Mouse (Mus musculus) midbrain, embryonic 11.5 days (tissue): ENCODE data around the gene Agbl1. TPM values are rescaled to one million over a fixed set of nuclear protein-coding genes. Genes with fewer than 3 reads are reported as not detected.
"Not testable (repeated sequence)": the region's sequence is repeated elsewhere in the genome, so short reads cannot be mapped to it uniquely, and the experiment has no call there.

ENCODE experiments used
- ATAC-seq: fragments of 200-750 bp; cut with Nextera tagmentation; 2 replicates; pipeline ENCODE4 v1.8.0; 2017; ENCODE audit warnings: moderate TSS enrichment, moderate library complexity; ENCODE audit not compliant: low FRiP score
- DNase-seq: peaks from one replicate; pipeline ENCODE4 v3.0.0; 2015; ENCODE audit warnings: low spot score; ENCODE audit errors: missing footprints
- H3K27ac ChIP-seq: fragments of 300-500 bp; sonication (generic); 2 replicates; pipeline ENCODE4 v1.5.1; 2014; ENCODE audit warnings: low read depth, low read length
- H3K27me3 ChIP-seq: fragments of 300-500 bp; sonication (generic); 2 replicates; pipeline ENCODE4 v1.6.1; 2014; ENCODE audit warnings: mild to moderate bottlenecking, low read length, moderate library complexity, mixed read lengths; ENCODE audit not compliant: control insufficient read depth, insufficient read depth
- H3K36me3 ChIP-seq: fragments of 300-500 bp; sonication (generic); 2 replicates; pipeline ENCODE4 v1.6.1; 2014; ENCODE audit warnings: mild to moderate bottlenecking, low read length, moderate library complexity, mixed read lengths; ENCODE audit not compliant: control insufficient read depth, insufficient read depth
- H3K4me1 ChIP-seq: fragments of 300-500 bp; sonication (generic); 2 replicates; pipeline ENCODE4 v1.6.1; 2014; ENCODE audit warnings: low read length; ENCODE audit not compliant: control insufficient read depth, insufficient read depth
- H3K4me2 ChIP-seq: fragments of 300-500 bp; sonication (generic); 2 replicates; pipeline ENCODE4 v1.6.1; 2014; ENCODE audit warnings: mild to moderate bottlenecking, moderate library complexity
- H3K4me3 ChIP-seq: fragments of 300-500 bp; sonication (generic); 2 replicates; pipeline ENCODE4 v1.5.1; 2014; ENCODE audit warnings: low read depth, low read length
- H3K9ac ChIP-seq: fragments of 300-500 bp; sonication (generic); 2 replicates; pipeline ENCODE4 v1.6.1; 2014; ENCODE audit warnings: low read length
- H3K9me3 ChIP-seq: fragments of 300-500 bp; sonication (generic); 2 replicates; pipeline ENCODE4 v1.6.1; 2016; ENCODE audit warnings: low read length; ENCODE audit not compliant: control insufficient read depth
- WGBS: fragments of 180-500 bp; shearing (Covaris S2); extraction: QIAGEN DNeasy Blood & Tissue Kit; methylation state at CpG from one replicate; pipeline ENCODE4 v1.1.7; 2014; 5-methylcytosine and 5-hydroxymethylcytosine counted together
- polyA plus RNA-seq: library from polyadenylated mRNA; unstranded; fragments of >200 nt; fragmentation: Nextera tagmentation; extraction: Ambion mirVana; gene quantifications from 2 replicates; pipeline ENCODE4 v1.2.1, GENCODE M21; 2014

Gene Agbl1
- polyA plus RNA-seq, 1 experiment from 2014 or later: not detected

DNA sequence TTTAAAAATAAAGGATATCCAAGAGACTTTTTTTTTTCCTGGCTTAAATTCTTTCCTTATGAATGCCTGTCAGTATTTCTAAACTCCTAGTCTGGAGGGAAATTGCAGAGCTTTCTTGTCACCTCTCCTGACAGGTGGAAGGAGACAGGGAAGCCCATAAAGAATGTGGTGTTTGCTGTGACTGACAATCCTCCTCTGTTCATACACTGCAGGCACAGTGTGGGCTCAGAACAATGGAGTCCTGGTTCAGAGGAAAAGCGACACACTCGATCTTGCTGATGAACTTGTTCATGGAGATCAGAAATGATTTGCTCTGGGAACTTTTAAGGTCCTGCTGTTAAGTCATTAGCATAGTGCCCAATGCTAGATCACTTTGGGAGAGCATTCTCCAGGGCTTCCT, 368.1 kb downstream of the Agbl1 start:
- H3K4me1 ChIP-seq: no peaks in the 10 kb centered on the region
- H3K9me3 ChIP-seq: no peaks in the 10 kb centered on the region
- no peak overlapping the region for H3K4me2 ChIP-seq
- H3K36me3 ChIP-seq: no peaks in the 10 kb centered on the region
- H3K9ac ChIP-seq: no peak overlapping the region
- no peaks in the 10 kb centered on the region for H3K27me3 ChIP-seq
- no peak overlapping the region for H3K27ac ChIP-seq
- DNase-seq (no peak), ATAC-seq (peak; percentile 58; the same call in 1 of the 2 replicates)
- 34% methylated on average over 2 of the region's 2 CpGs for WGBS
- no peak overlapping the region for H3K4me3 ChIP-seq

DNA sequence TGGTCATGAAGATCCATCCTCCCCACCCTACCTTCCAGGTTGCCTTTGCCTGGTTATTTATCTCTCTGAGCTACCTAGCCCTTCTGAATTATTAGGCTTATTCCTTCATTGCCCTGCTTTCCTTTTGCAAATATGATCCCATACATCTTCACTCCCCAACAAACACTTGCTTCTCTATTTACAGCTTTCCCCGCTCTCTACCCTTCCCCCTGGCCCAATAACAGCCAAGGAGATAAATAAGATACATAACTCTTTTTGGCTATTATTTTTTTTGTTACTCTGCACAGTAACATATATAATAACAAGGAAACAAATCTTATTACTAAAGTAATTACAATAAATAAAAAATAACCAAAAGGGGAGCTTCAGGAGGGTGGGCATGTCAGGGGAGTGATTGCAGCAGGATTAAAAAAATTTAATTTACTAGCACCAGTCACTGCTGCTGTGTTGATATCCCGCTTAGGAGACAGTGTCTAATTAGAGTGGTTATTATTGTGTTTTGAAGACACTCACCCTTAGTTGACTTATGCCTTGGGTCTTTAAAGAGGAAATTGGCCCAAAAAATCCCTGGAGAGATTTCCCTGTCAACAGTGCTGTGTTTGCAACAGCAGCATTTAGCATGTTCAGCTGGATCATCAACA, 370.5 kb downstream of the Agbl1 start:
- H3K27ac ChIP-seq: no peak overlapping the region
- H3K9me3 ChIP-seq: no peaks in the 10 kb centered on the region
- ATAC-seq (no peak), DNase-seq (no peak)
- H3K4me1 ChIP-seq: no peaks in the 10 kb centered on the region
- no peaks in the 10 kb centered on the region for H3K27me3 ChIP-seq
- H3K4me3 ChIP-seq: no peak overlapping the region
- WGBS: 80% methylated on average over 2 of the region's 2 CpGs
- H3K36me3 ChIP-seq: no peaks in the 10 kb centered on the region
- no peak overlapping the region for H3K4me2 ChIP-seq
- H3K9ac ChIP-seq: no peak overlapping the region

DNA sequence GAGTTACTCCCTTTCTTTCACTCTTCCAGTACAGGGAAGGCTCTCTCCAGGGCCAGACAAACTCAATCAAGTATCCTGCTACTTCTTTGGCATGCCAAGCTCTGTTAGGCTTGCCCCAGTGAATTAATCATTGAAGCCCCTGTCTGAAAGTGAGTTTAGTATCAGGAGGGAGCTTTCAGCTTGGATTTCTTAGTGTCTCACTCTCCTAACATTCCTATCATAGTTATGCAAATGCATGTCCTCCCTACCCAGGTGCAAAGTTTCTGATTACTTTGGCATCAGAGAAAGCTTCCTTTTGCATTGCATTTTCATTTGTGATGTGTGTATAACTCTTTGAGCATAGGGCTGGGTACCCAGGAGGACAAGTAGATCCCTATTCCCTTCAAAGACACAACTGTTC, 399.8 kb downstream of the Agbl1 start:
- H3K27ac ChIP-seq: no peak overlapping the region
- H3K4me3 ChIP-seq: no peak overlapping the region
- DNase-seq: no peak
- no peaks in the 10 kb centered on the region for H3K36me3 ChIP-seq
- H3K9me3 ChIP-seq: no peaks in the 10 kb centered on the region
- no peaks in the 10 kb centered on the region for H3K27me3 ChIP-seq
- no peak for ATAC-seq
- H3K9ac ChIP-seq: no peak overlapping the region
- H3K4me2 ChIP-seq: no peak overlapping the region
- no peaks in the 10 kb centered on the region for H3K4me1 ChIP-seq

- WGBS: 85% methylated on average over 4 of the region's 4 CpGs
- H3K36me3 ChIP-seq: no peaks in the 10 kb centered on the region
- H3K9ac ChIP-seq: no peak overlapping the region
- DNase-seq (no peak), ATAC-seq (no peak)
- H3K27me3 ChIP-seq: no peaks in the 10 kb centered on the region
- H3K4me1 ChIP-seq: no peaks in the 10 kb centered on the region
- H3K27ac ChIP-seq: no peak overlapping the region
- no peak overlapping the region for H3K4me2 ChIP-seq
- no peaks in the 10 kb centered on the region for H3K9me3 ChIP-seq
- no peak overlapping the region for H3K4me3 ChIP-seq
Observed at GRCm38 (mm10) chr7:76650984-76651383, 421.3 kb downstream of the Agbl1 start.

DNA sequence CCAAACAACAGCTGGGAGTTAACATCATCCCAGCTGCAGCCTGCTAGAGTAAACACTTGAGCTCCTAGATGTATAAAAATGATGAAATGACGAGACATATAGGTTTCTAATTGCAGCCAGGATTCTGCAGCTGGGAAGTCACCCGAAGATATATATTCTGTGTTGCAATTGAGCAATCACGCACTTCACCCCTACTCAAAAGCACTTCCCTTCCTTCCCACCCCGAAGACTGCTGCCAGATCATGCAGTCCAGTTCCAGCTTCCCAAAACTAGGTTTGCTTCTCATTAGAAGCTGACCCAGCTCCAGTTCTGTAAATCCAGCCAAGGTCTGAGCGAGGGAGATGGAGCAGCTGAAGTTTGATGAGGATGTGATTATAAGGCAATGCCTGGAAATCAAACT, 431.4 kb downstream of the Agbl1 start:
- Histone ChIP-seq H3K4me1 (no peaks in the 10 kb centered on the region), H3K27me3 (no peaks in the 10 kb centered on the region), H3K9me3 (no peaks in the 10 kb centered on the region), H3K4me3 (no peak overlapping the region), H3K4me2 (no peak overlapping the region), H3K36me3 (no peaks in the 10 kb centered on the region), H3K9ac (no peak overlapping the region), H3K27ac (no peak overlapping the region)
- ATAC-seq (no peak), DNase-seq (no peak)
- 87% methylated on average over 5 of the region's 5 CpGs for WGBS

GRCm38 (mm10) chr7:76674856-76675255, 445.2 kb downstream of the Agbl1 start:
- DNase-seq: no peak
- no peak overlapping the region for H3K9ac ChIP-seq
- H3K27me3 ChIP-seq: no peaks in the 10 kb centered on the region
- ATAC-seq: peak; percentile 46
- no peaks in the 10 kb centered on the region for H3K4me1 ChIP-seq
- H3K4me2 ChIP-seq: no peak overlapping the region
- H3K36me3 ChIP-seq: no peaks in the 10 kb centered on the region
- no peak overlapping the region for H3K27ac ChIP-seq
- no peak overlapping the region for H3K4me3 ChIP-seq
- WGBS: 62% methylated on average over 3 of the region's 3 CpGs
- no peaks in the 10 kb centered on the region for H3K9me3 ChIP-seq

- Histone ChIP-seq H3K4me2 (no peak overlapping the region), H3K9ac (no peak overlapping the region), H3K27ac (no peak overlapping the region), H3K4me3 (no peak overlapping the region), H3K27me3 (no peaks in the 10 kb centered on the region), H3K36me3 (no peaks in the 10 kb centered on the region), H3K4me1 (no peaks in the 10 kb centered on the region), H3K9me3 (no peaks in the 10 kb centered on the region)
- WGBS: 71% methylated on average over 1 of the region's 1 CpGs
- DNase-seq (no peak), ATAC-seq (no peak)
Observed at GRCm38 (mm10) chr7:76701224-76701623, 471.5 kb downstream of the Agbl1 start.

DNA sequence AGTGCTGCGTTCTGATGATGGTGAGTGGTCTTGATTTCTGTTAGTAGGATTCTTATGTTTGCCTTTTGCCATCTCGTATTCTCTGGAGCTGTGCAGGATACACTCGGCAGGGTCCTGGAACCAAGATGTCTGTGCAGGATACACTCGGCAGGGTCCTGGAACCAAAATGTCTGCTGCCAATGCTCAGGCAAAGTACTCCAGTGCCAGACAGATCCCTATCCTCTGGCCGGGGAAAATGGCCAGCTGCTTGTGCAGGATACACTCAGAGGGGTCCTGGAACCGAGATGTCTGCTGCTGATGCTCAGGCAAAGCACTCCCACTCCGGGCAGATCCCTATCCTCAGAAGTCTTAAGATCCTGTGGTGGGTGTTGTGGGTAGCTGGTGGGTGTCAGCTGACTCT, 502.5 kb downstream of the Agbl1 start:
- not testable (repeated sequence) for H3K36me3 ChIP-seq, H3K27ac ChIP-seq, H3K9me3 ChIP-seq, ATAC-seq, H3K4me3 ChIP-seq, H3K9ac ChIP-seq, DNase-seq, H3K4me2 ChIP-seq, H3K27me3 ChIP-seq, H3K4me1 ChIP-seq
- WGBS: 88% methylated on average over 7 of the region's 7 CpGs

GRCm38 (mm10) chr7:76777237-76777855, 547.7 kb downstream of the Agbl1 start:
- Histone ChIP-seq H3K27me3 (no peaks in the 10 kb centered on the region), H3K36me3 (no peaks in the 10 kb centered on the region), H3K4me3 (no peak overlapping the region), H3K27ac (no peak overlapping the region), H3K4me1 (peaks cover 5% of the 10 kb centered on the region), H3K9ac (no peak overlapping the region), H3K4me2 (no peak overlapping the region), H3K9me3 (no peaks in the 10 kb centered on the region)
- 29% methylated on average over 5 of the region's 5 CpGs for WGBS
- ATAC-seq: peak; percentile 52; the same call in 1 of the 2 replicates
- peak; percentile 85 for DNase-seq
